Mouse (Mus musculus): ENCODE results near the gene Dhrs4. TPM values are rescaled to one million over a fixed set of nuclear protein-coding genes. Genes with fewer than 3 reads are reported as not detected.

The Dhrs4 gene
- polyA plus RNA-seq, 1 experiment from 2014 or later = 177 TPM

GRCm38 (mm10) chr14:55507801-55508200 is 29.2 kb downstream of the Dhrs4 start:
- 50% methylated on average over 7 of the region's 7 CpGs for WGBS (ENCODE audit: insufficient replicate concordance)
- TF ChIP-seq CTCF (IDR thresholded peaks at IDR 0.05; ENCODE audit: low read depth) (no peak), EP300 (IDR thresholded peaks at IDR 0.05; ENCODE audit: low read depth) (no peak)
- ATAC-seq (no peak), DNase-seq (no peak)
- no peak overlapping the region for H3K4me3 ChIP-seq (ENCODE audit: low read depth, low read length)
- H3K9ac ChIP-seq (replicated peaks) = no peak overlapping the region
- H3K27ac ChIP-seq (ENCODE audit: low read depth) = no peak overlapping the region
- H3K27me3 ChIP-seq (ENCODE audit: insufficient read depth, low read length) = peaks cover 18% of the 10 kb centered on the region
- H3K4me2 ChIP-seq (ENCODE audit: low read depth, low read length) = no peak overlapping the region
- no peaks in the 10 kb centered on the region for H3K36me3 ChIP-seq (replicated peaks; ENCODE audit: insufficient read depth, low read length)
- H3K9me3 ChIP-seq (ENCODE audit: low read length) = no peaks in the 10 kb centered on the region
- H3K4me1 ChIP-seq (ENCODE audit: insufficient read depth) = no peaks in the 10 kb centered on the region

- Histone ChIP-seq H3K4me1 (ENCODE audit: insufficient read depth) (no peaks in the 10 kb centered on the region), H3K27ac (ENCODE audit: low read depth) (no peak overlapping the region), H3K4me3 (ENCODE audit: low read depth, low read length) (no peak overlapping the region), H3K27me3 (ENCODE audit: insufficient read depth, low read length) (peaks cover 18% of the 10 kb centered on the region), H3K9me3 (ENCODE audit: low read length) (no peaks in the 10 kb centered on the region), H3K36me3 (replicated peaks; ENCODE audit: insufficient read depth, low read length) (no peaks in the 10 kb centered on the region), H3K9ac (replicated peaks) (no peak overlapping the region), H3K4me2 (ENCODE audit: low read depth, low read length) (no peak overlapping the region)
- ATAC-seq = no peak
- no peak for DNase-seq
- TF ChIP-seq CTCF (IDR thresholded peaks at IDR 0.05; ENCODE audit: low read depth) (no peak), EP300 (IDR thresholded peaks at IDR 0.05; ENCODE audit: low read depth) (no peak)
- 72% methylated on average over 10 of the region's 10 CpGs for WGBS (ENCODE audit: insufficient replicate concordance)
These were observed 31.0 kb downstream of the Dhrs4 start for GRCm38 (mm10) chr14:55509540-55509939.

GRCm38 (mm10) chr14:55510125-55510731 is 31.7 kb downstream of the Dhrs4 start, which contains the start of gene Cpne6:
TSS of gene Cpne6 (plus strand) at chr14:55510445.
- DNase-seq (no peak), ATAC-seq (no peak)
- H3K36me3 ChIP-seq (replicated peaks; ENCODE audit: insufficient read depth, low read length) = no peaks in the 10 kb centered on the region
- H3K9ac ChIP-seq (replicated peaks) = no peak within 1 kb of the TSS
- H3K4me1 ChIP-seq (ENCODE audit: insufficient read depth) = no peaks in the 10 kb centered on the region
- WGBS (ENCODE audit: insufficient replicate concordance) = 71% methylated on average over 17 of the region's 22 CpGs
- TF ChIP-seq EP300 (IDR thresholded peaks at IDR 0.05; ENCODE audit: low read depth) (no peak), CTCF (IDR thresholded peaks at IDR 0.05; ENCODE audit: low read depth) (no peak)
- no peaks in the 10 kb centered on the region for H3K9me3 ChIP-seq (ENCODE audit: low read length)
- no peak within 1 kb of the TSS for H3K4me2 ChIP-seq (ENCODE audit: low read depth, low read length)
- H3K27ac ChIP-seq (ENCODE audit: low read depth) = no peak within 1 kb of the TSS
- no peak within 1 kb of the TSS for H3K4me3 ChIP-seq (ENCODE audit: low read depth, low read length)
- H3K27me3 ChIP-seq (ENCODE audit: insufficient read depth, low read length) = peaks cover 18% of the 10 kb centered on the region

- DNase-seq = no peak
- ATAC-seq = no peak
- WGBS (ENCODE audit: insufficient replicate concordance) = 51% methylated on average over 7 of the region's 7 CpGs
- Histone ChIP-seq H3K4me1 (ENCODE audit: insufficient read depth) (no peaks in the 10 kb centered on the region), H3K4me3 (ENCODE audit: low read depth, low read length) (no peak overlapping the region), H3K9me3 (ENCODE audit: low read length) (no peaks in the 10 kb centered on the region), H3K4me2 (ENCODE audit: low read depth, low read length) (no peak overlapping the region), H3K9ac (replicated peaks) (no peak overlapping the region), H3K27me3 (ENCODE audit: insufficient read depth, low read length) (peaks cover 18% of the 10 kb centered on the region), H3K36me3 (replicated peaks; ENCODE audit: insufficient read depth, low read length) (no peaks in the 10 kb centered on the region), H3K27ac (ENCODE audit: low read depth) (no peak overlapping the region)
- TF ChIP-seq EP300 (IDR thresholded peaks at IDR 0.05; ENCODE audit: low read depth) = no peak
- no peak for TF ChIP-seq CTCF (IDR thresholded peaks at IDR 0.05; ENCODE audit: low read depth)
These were observed 32.5 kb downstream of the Dhrs4 start for GRCm38 (mm10) chr14:55511037-55511436.

- TF ChIP-seq CTCF (IDR thresholded peaks at IDR 0.05; ENCODE audit: low read depth) (no peak), EP300 (IDR thresholded peaks at IDR 0.05; ENCODE audit: low read depth) (no peak)
- no peak overlapping the region for H3K4me2 ChIP-seq (ENCODE audit: low read depth, low read length)
- no peaks in the 10 kb centered on the region for H3K9me3 ChIP-seq (ENCODE audit: low read length)
- H3K27ac ChIP-seq (ENCODE audit: low read depth) = no peak overlapping the region
- no peaks in the 10 kb centered on the region for H3K36me3 ChIP-seq (replicated peaks; ENCODE audit: insufficient read depth, low read length)
- no peaks in the 10 kb centered on the region for H3K4me1 ChIP-seq (ENCODE audit: insufficient read depth)
- no peak overlapping the region for H3K4me3 ChIP-seq (ENCODE audit: low read depth, low read length)
- WGBS (ENCODE audit: insufficient replicate concordance) = 47% methylated on average over 10 of the region's 10 CpGs
- ATAC-seq (no peak), DNase-seq (no peak)
- H3K9ac ChIP-seq (replicated peaks) = no peak overlapping the region
- H3K27me3 ChIP-seq (ENCODE audit: insufficient read depth, low read length) = peaks cover 22% of the 10 kb centered on the region
These were observed 35.4 kb downstream of the Dhrs4 start for GRCm38 (mm10) chr14:55513927-55514326.

DNA sequence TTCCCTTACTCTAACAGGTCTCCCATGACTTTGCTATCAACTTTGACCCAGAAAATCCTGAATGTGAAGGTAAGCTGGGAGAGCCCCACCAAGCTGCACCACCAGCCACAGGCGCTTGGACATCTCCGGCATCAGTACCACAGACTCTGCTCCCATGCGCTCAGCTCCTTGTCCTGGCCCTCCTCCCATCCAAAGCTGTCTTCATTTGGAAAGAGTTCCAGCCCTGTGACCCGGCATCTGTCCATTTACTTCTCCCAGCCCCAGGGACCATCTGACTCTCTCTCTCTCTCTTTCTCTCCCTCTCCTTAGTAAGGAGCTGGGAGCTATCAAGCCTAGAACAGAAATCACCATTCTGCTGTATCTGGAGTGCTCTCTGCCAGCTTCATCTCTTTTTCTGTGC is 37.3 kb downstream of the Dhrs4 start:
- no peak for ATAC-seq
- H3K4me2 ChIP-seq (ENCODE audit: low read depth, low read length) = no peak overlapping the region
- 92% methylated on average over 4 of the region's 4 CpGs for WGBS (ENCODE audit: insufficient replicate concordance)
- TF ChIP-seq EP300 (IDR thresholded peaks at IDR 0.05; ENCODE audit: low read depth) (no peak), CTCF (IDR thresholded peaks at IDR 0.05; ENCODE audit: low read depth) (no peak)
- DNase-seq = no peak
- H3K36me3 ChIP-seq (replicated peaks; ENCODE audit: insufficient read depth, low read length) = no peaks in the 10 kb centered on the region
- no peak overlapping the region for H3K4me3 ChIP-seq (ENCODE audit: low read depth, low read length)
- H3K9ac ChIP-seq (replicated peaks) = no peak overlapping the region
- H3K27ac ChIP-seq (ENCODE audit: low read depth) = no peak overlapping the region
- no peaks in the 10 kb centered on the region for H3K9me3 ChIP-seq (ENCODE audit: low read length)
- peaks cover 28% of the 10 kb centered on the region for H3K27me3 ChIP-seq (ENCODE audit: insufficient read depth, low read length)
- H3K4me1 ChIP-seq (ENCODE audit: insufficient read depth) = peaks cover 6% of the 10 kb centered on the region

Data from liver, postnatal 0 days (tissue).